Mouse (Mus musculus): Measurements from ENCODE around the gene Slc25a42. TPM values are rescaled to one million over a fixed set of nuclear protein-coding genes. Genes with fewer than 3 reads are reported as not detected.

Slc25a42 gene
- polyA plus RNA-seq, 1 experiment from 2014 or later, result 18.5 TPM

GRCm38 (mm10) chr8:70150158-70150557 lies 61.9 kb downstream of the Slc25a42 start:
- Histone ChIP-seq H3K9me3 (ENCODE audit: low read length) (no peaks in the 10 kb centered on the region), H3K4me2 (ENCODE audit: low read depth, low read length) (peak overlapping the region; percentile 39; the same call in 1 of the 2 replicates), H3K27me3 (ENCODE audit: insufficient read depth, low read length) (no peaks in the 10 kb centered on the region), H3K4me1 (ENCODE audit: insufficient read depth) (peaks cover 5% of the 10 kb centered on the region), H3K27ac (ENCODE audit: low read depth) (no peak overlapping the region), H3K4me3 (ENCODE audit: low read depth, low read length) (no peak overlapping the region), H3K36me3 (replicated peaks; ENCODE audit: insufficient read depth, low read length) (peaks cover 12% of the 10 kb centered on the region), H3K9ac (replicated peaks) (no peak overlapping the region)
- 25% methylated on average over 13 of the region's 13 CpGs for WGBS (ENCODE audit: insufficient replicate concordance)
- no peak for TF ChIP-seq EP300 (IDR thresholded peaks at IDR 0.05; ENCODE audit: low read depth)
- no peak for TF ChIP-seq CTCF (IDR thresholded peaks at IDR 0.05; ENCODE audit: low read depth)
- ATAC-seq (peak; percentile 73), DNase-seq (peak; percentile 61)

- no peaks in the 10 kb centered on the region for H3K9me3 ChIP-seq (ENCODE audit: low read length)
- WGBS (ENCODE audit: insufficient replicate concordance), result 61% methylated on average over 7 of the region's 7 CpGs
- peaks cover 5% of the 10 kb centered on the region for H3K4me1 ChIP-seq (ENCODE audit: insufficient read depth)
Observed at GRCm38 (mm10) chr8:70147678-70148607, 64.2 kb downstream of the Slc25a42 start.

GRCm38 (mm10) chr8:70139981-70140380 lies 72.1 kb downstream of the Slc25a42 start:
- WGBS (ENCODE audit: insufficient replicate concordance), result 6% methylated on average over 9 of the region's 9 CpGs
- ATAC-seq (no peak), DNase-seq (no peak)
- Histone ChIP-seq H3K36me3 (replicated peaks; ENCODE audit: insufficient read depth, low read length) (peaks cover 16% of the 10 kb centered on the region), H3K27ac (ENCODE audit: low read depth) (peak overlapping the region; percentile 86), H3K27me3 (ENCODE audit: insufficient read depth, low read length) (no peaks in the 10 kb centered on the region), H3K9me3 (ENCODE audit: low read length) (no peaks in the 10 kb centered on the region), H3K4me3 (ENCODE audit: low read depth, low read length) (peak overlapping the region; percentile 80), H3K4me2 (ENCODE audit: low read depth, low read length) (peak overlapping the region; percentile 78), H3K9ac (replicated peaks) (peak overlapping the region; percentile 77), H3K4me1 (ENCODE audit: insufficient read depth) (peaks cover 21% of the 10 kb centered on the region)
- TF ChIP-seq EP300 (IDR thresholded peaks at IDR 0.05; ENCODE audit: low read depth), result no peak
- no peak for TF ChIP-seq CTCF (IDR thresholded peaks at IDR 0.05; ENCODE audit: low read depth)

More at GRCm38 (mm10) chr8:70147678-70148607, 64.2 kb downstream of the Slc25a42 start:
- Histone ChIP-seq H3K4me2 (ENCODE audit: low read depth, low read length) (no peak overlapping the region), H3K9ac (replicated peaks) (no peak overlapping the region), H3K27ac (ENCODE audit: low read depth) (no peak overlapping the region), H3K36me3 (replicated peaks; ENCODE audit: insufficient read depth, low read length) (peaks cover 20% of the 10 kb centered on the region), H3K4me3 (ENCODE audit: low read depth, low read length) (no peak overlapping the region), H3K27me3 (ENCODE audit: insufficient read depth, low read length) (no peaks in the 10 kb centered on the region)
- ATAC-seq (no peak), DNase-seq (no peak)
- TF ChIP-seq CTCF (IDR thresholded peaks at IDR 0.05; ENCODE audit: low read depth) (no peak), EP300 (IDR thresholded peaks at IDR 0.05; ENCODE audit: low read depth) (no peak)

- under 1% methylated on average over 46 of the region's 46 CpGs for WGBS (ENCODE audit: insufficient replicate concordance)
- no peaks in the 10 kb centered on the region for H3K9me3 ChIP-seq (ENCODE audit: low read length)
- H3K4me2 ChIP-seq (ENCODE audit: low read depth, low read length), result peak within 1 kb of the TSS; percentile 78
- ATAC-seq (peak; percentile 98), DNase-seq (peak; percentile 99)
- peak; percentile 43; the same call in 1 of the 2 replicates for TF ChIP-seq EP300 (IDR thresholded peaks at IDR 0.05; ENCODE audit: low read depth)
- no peak for TF ChIP-seq CTCF (IDR thresholded peaks at IDR 0.05; ENCODE audit: low read depth)
- H3K27ac ChIP-seq (ENCODE audit: low read depth), result peak within 1 kb of the TSS; percentile 86
- H3K4me1 ChIP-seq (ENCODE audit: insufficient read depth), result peaks cover 21% of the 10 kb centered on the region
- peak within 1 kb of the TSS; percentile 80 for H3K4me3 ChIP-seq (ENCODE audit: low read depth, low read length)
- H3K27me3 ChIP-seq (ENCODE audit: insufficient read depth, low read length), result no peaks in the 10 kb centered on the region
- H3K36me3 ChIP-seq (replicated peaks; ENCODE audit: insufficient read depth, low read length), result peaks cover 12% of the 10 kb centered on the region
- peak within 1 kb of the TSS; percentile 77 for H3K9ac ChIP-seq (replicated peaks)
Observed at GRCm38 (mm10) chr8:70139026-70139857, 72.9 kb downstream of the Slc25a42 start, which contains the start of the genes Rfxank, Borcs8 and Mef2b. Gene Rfxank, minus strand, starts transcription at chr8:70139154. Gene Borcs8, plus strand, starts transcription at chr8:70139499. Gene Mef2b, plus strand, starts transcription at chr8:70139711.

GRCm38 (mm10) chr8:70137890-70138289 lies 74.2 kb downstream of the Slc25a42 start:
- H3K9me3 ChIP-seq (ENCODE audit: low read length), result no peaks in the 10 kb centered on the region
- H3K9ac ChIP-seq (replicated peaks), result peak overlapping the region; percentile 67
- no peaks in the 10 kb centered on the region for H3K27me3 ChIP-seq (ENCODE audit: insufficient read depth, low read length)
- H3K27ac ChIP-seq (ENCODE audit: low read depth), result peak overlapping the region; percentile 80; the same call in 1 of the 2 replicates
- DNase-seq (no peak), ATAC-seq (no peak)
- TF ChIP-seq EP300 (IDR thresholded peaks at IDR 0.05; ENCODE audit: low read depth) (no peak), CTCF (IDR thresholded peaks at IDR 0.05; ENCODE audit: low read depth) (no peak)
- WGBS (ENCODE audit: insufficient replicate concordance), result 79% methylated on average over 4 of the region's 4 CpGs
- H3K4me1 ChIP-seq (ENCODE audit: insufficient read depth), result peaks cover 21% of the 10 kb centered on the region
- H3K4me2 ChIP-seq (ENCODE audit: low read depth, low read length), result peak overlapping the region; percentile 78
- peaks cover 16% of the 10 kb centered on the region for H3K36me3 ChIP-seq (replicated peaks; ENCODE audit: insufficient read depth, low read length)
- no peak overlapping the region for H3K4me3 ChIP-seq (ENCODE audit: low read depth, low read length)

Measured in liver, postnatal 0 days (tissue).